Mouse (Mus musculus) small intestine, adult 2 months (tissue): Measurements from ENCODE around the gene Med12l.

Experiments
- CTCF ChIP-seq: fragments of 200-500 bp; IDR thresholded peaks from 2 replicates; pipeline ENCODE4 v1.5.1; 2012; ENCODE audit warnings: low read depth, mild to moderate bottlenecking, control low read depth, inconsistent platforms, low read length, moderate library complexity, mixed read lengths; ENCODE audit not compliant: insufficient replicate concordance, insufficient read length; ENCODE audit errors: extremely low read depth
- POLR2A ChIP-seq: fragments of 200-500 bp; IDR thresholded peaks from 2 replicates; pipeline ENCODE4 v1.6.1; 2012; ENCODE audit warnings: low read depth, mild to moderate bottlenecking, control low read depth, inconsistent platforms, low read length, moderate library complexity

- TF ChIP-seq CTCF (no peak), POLR2A (no peak)
These were observed 54.5 kb downstream of the Med12l start for GRCm38 (mm10) chr3:59060131-59060530.
